Mouse (Mus musculus) ES-E14 (cell line): ENCODE results near the gene Zfp704. TPM values are rescaled to one million over a fixed set of nuclear protein-coding genes. Genes with fewer than 3 reads are reported as not detected.
A peak's percentile ranks its signal among the peaks of the same experiment; 100 is the strongest.

Source experiments
- DNase-seq: peaks from one replicate; pipeline ENCODE4 v3.0.0-alpha.2; 2013; ENCODE audit warnings: low read depth, low spot score
- H3K27ac ChIP-seq: 2 replicates; pipeline ENCODE4 v1.5.1; 2012; ENCODE audit warnings: low read depth, mild to moderate bottlenecking, low read length, moderate library complexity, mixed read lengths; ENCODE audit not compliant: poor library complexity, insufficient read depth, severe bottlenecking
- H3K36me3 ChIP-seq: 2 replicates; pipeline ENCODE4 v1.6.1; 2012; ENCODE audit warnings: mild to moderate bottlenecking, low read length, moderate library complexity, mixed read lengths; ENCODE audit not compliant: control insufficient read depth, poor library complexity, insufficient read depth, severe bottlenecking
- H3K4me1 ChIP-seq, 2 experiments: fragments of 150-350 bp in 1 of 2; sonication (generic) in 1 of 2; 2 replicates each; pipeline ENCODE4 v1.6.1; 2012; ENCODE audit warnings: low read length in 2 of 2, mild to moderate bottlenecking in 1 of 2, mixed read lengths in 1 of 2; ENCODE audit not compliant: control insufficient read depth in 2 of 2, insufficient read depth in 2 of 2, poor library complexity in 1 of 2
- H3K4me3 ChIP-seq, 2 experiments: fragments of 150-350 bp in 1 of 2; sonication (generic) in 1 of 2; 2 replicates each; pipeline ENCODE4 v1.5.1; 2012; ENCODE audit warnings: low read length in 2 of 2, low read depth in 1 of 2, mild to moderate bottlenecking in 1 of 2, mixed read lengths in 1 of 2; ENCODE audit not compliant: insufficient read depth in 1 of 2, poor library complexity in 1 of 2, severe bottlenecking in 1 of 2
- H3K9ac ChIP-seq: 2 replicates; pipeline ENCODE4 v1.6.1; 2012; ENCODE audit warnings: low read depth, mild to moderate bottlenecking, low read length, mixed read lengths; ENCODE audit not compliant: poor library complexity, insufficient read depth, severe bottlenecking
- H3K9me3 ChIP-seq: fragments of 150-350 bp; sonication (generic); 2 replicates; pipeline ENCODE4 v1.6.1; 2012; ENCODE audit warnings: low read depth, mild to moderate bottlenecking, low read length; ENCODE audit not compliant: control insufficient read depth, insufficient read depth
- CHD2 ChIP-seq: IDR thresholded peaks from 2 replicates; pipeline ENCODE4 v1.6.1; 2014; ENCODE audit warnings: mild to moderate bottlenecking, low read depth, low read length, inconsistent platforms
- HCFC1 ChIP-seq: IDR thresholded peaks from 2 replicates; pipeline ENCODE4 v1.6.1; 2012; ENCODE audit warnings: low read length, inconsistent platforms, borderline replicate concordance; ENCODE audit not compliant: insufficient read depth
- MAFK ChIP-seq: IDR thresholded peaks from 2 replicates; pipeline ENCODE4 v1.6.1; 2014; ENCODE audit warnings: mild to moderate bottlenecking, low read depth, low read length, inconsistent platforms; ENCODE audit not compliant: insufficient read depth
- ZC3H11A ChIP-seq: IDR thresholded peaks from 2 replicates; pipeline ENCODE4 v1.6.1; 2012; ENCODE audit warnings: low read depth, mild to moderate bottlenecking, inconsistent platforms, low read length, borderline replicate concordance
- ZNF384 ChIP-seq: IDR thresholded peaks from 2 replicates; pipeline ENCODE4 v1.6.1; 2012; ENCODE audit warnings: low read depth, low read length, inconsistent platforms
- in situ Hi-C, 2 experiments: fragments of 600-800 bp; cut with MboI; formaldehyde crosslinking; loops; one replicate each; pipeline ENCODE4 v1.15.1; 2025; ENCODE audit warnings: low sequenced_read_pairs in 2 of 2, inconsistent platforms in 1 of 2; ENCODE audit not compliant: unreplicated experiment in 2 of 2
- total RNA-seq: library from RNA; depleted of rRNA; stranded (reverse); fragments of 300-350 nt; gene quantifications from 2 replicates; pipeline ENCODE4 v1.2.3, GENCODE M21; 2012

Zfp704 gene
- total RNA-seq, 1 experiment = 11.4 TPM

DNA sequence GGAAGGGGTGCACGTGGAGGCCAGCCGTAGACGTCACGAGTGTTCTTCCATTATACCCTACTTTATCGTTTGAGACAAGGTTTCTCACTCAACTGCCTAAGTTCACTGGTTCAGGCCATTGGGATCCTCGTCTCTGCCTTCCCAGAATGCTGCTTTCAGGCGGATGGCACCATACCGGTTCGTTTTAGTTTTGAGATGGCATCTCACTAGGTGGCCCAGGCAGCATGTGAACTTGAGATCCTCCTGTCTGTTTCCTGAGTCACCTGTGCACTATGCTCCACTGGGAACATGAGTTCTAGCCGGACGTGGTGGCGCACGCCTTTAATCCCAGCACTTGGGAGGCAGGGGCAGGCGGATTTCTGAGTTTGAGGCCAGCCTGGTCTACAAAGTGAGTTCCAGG lies 68.3 kb downstream of the Zfp704 start:
- H3K36me3 ChIP-seq = peaks cover 6% of the 10 kb centered on the region; the same call in 1 of the 2 replicates
- H3K9ac ChIP-seq = no peak overlapping the region
- no peaks in the 10 kb centered on the region for H3K9me3 ChIP-seq
- DNase-seq = no peak
- in situ Hi-C loops = no loop called here
- no peak overlapping the region for H3K27ac ChIP-seq
- no peak overlapping the region for H3K4me3 ChIP-seq
- TF ChIP-seq CHD2 (no peak), MAFK (no peak), ZC3H11A (no peak), ZNF384 (no peak)
- H3K4me1 ChIP-seq = peaks cover 1 to 16% of the 10 kb centered on the region in 2 experiments; a peak in 3 of 4 replicates

DNA sequence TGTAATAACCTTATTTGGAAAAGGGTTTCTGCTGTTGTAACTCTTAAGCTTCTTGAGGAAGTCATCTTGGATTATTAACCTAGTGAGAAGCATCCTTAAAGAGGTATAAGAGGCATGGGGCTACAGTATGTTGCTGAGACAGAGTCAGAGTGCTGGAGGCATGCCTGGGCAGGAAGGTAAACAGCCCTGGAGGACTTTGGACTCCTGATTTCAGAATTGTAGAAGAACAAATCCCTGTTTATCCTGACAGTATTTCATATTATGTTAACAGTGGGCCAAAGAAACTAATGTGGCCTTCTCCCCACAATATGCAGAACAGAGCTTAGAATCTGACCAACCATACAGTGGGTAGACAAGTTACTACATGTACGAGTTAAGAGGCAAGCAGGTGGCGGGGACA lies 71.4 kb downstream of the Zfp704 start:
- no peak for TF ChIP-seq CHD2
- TF ChIP-seq MAFK = no peak
- no peak for TF ChIP-seq ZNF384
- no peak for TF ChIP-seq HCFC1
- no peak for TF ChIP-seq ZC3H11A
- Histone ChIP-seq H3K4me1 (peaks cover 1 to 8% of the 10 kb centered on the region in 2 experiments; a peak in 3 of 4 replicates), H3K4me3 (no peak overlapping the region), H3K36me3 (peaks cover 6% of the 10 kb centered on the region; the same call in 1 of the 2 replicates), H3K9ac (no peak overlapping the region), H3K27ac (no peak overlapping the region), H3K9me3 (no peaks in the 10 kb centered on the region)
- in situ Hi-C loops = no loop called here
- no peak for DNase-seq

DNA sequence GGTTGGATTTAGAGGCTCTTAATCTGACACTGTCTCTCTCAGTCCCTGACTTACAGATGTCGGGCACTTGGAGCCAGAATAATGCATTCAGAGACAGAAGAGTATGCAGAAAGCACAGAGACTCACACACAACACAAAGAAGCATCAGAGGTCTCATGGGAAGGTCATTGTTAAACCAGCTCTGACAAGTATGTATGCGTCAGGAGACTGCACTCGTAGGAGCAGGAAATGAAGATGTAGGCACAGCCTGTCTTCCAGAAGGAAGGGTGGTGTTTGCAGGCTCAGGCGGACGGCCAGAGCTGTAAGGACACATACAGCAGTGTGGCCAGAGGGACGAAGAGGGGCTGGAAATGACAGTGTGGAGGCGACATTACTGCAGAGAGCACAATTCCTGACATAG lies 72.0 kb downstream of the Zfp704 start:
- Histone ChIP-seq H3K9me3 (no peaks in the 10 kb centered on the region), H3K4me3 (0 out of 4 replicates have a peak overlapping the region, but pooled peaks of 1 of the 2 experiments have one; percentile 18), H3K9ac (no peak overlapping the region), H3K4me1 (peaks cover 1 to 8% of the 10 kb centered on the region in 2 experiments; a peak in 3 of 4 replicates), H3K36me3 (peaks cover 6% of the 10 kb centered on the region; the same call in 1 of the 2 replicates), H3K27ac (no peak overlapping the region)
- no peak for TF ChIP-seq HCFC1
- TF ChIP-seq ZNF384 = no peak
- TF ChIP-seq MAFK = no peak
- TF ChIP-seq ZC3H11A = no peak
- TF ChIP-seq CHD2 = no peak
- DNase-seq = no peak
- in situ Hi-C loops = no loop called here

DNA sequence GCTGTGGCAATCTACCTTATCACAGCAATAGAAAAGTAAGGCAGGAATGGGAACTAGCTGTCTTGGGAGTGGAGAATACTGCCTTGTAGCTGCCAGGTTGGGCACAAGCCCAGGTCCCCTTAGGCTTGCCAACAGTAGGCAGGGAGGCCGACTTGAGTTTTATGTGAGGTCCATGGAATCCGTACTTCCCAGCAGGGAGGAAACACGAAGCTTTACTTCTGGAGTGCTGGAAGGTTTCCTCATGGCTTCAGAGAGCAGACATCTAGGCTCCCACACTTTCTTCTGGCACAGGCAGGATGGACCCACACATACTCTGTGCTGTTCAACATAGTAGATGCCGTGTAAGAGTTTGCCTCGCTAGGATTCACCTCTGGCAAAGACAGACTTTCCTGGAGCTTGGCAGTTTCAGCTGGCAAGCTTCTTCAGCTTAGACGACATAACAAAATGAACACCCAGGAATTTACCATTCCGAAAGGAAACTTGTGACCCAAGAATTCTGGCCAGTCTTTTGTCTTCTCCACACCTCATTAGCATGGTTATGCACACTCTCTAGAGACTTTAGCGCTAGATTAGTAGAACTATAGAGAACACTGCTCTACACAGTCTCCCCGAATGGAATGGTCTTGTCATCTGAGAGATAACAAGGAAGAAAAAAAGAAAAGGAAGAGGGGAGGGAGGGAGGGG lies 79.6 kb downstream of the Zfp704 start:
- peaks cover 3% of the 10 kb centered on the region; the same call in 1 of the 2 replicates for H3K36me3 ChIP-seq
- DNase-seq = no peak
- H3K9me3 ChIP-seq = no peaks in the 10 kb centered on the region
- in situ Hi-C loops = no loop called here
- no peak overlapping the region for H3K4me3 ChIP-seq
- H3K9ac ChIP-seq = no peak overlapping the region
- H3K4me1 ChIP-seq = no peaks in the 10 kb centered on the region
- TF ChIP-seq ZNF384 = no peak
- TF ChIP-seq CHD2 = no peak
- no peak for TF ChIP-seq MAFK
- TF ChIP-seq HCFC1 = no peak
- TF ChIP-seq ZC3H11A = no peak
- no peak overlapping the region for H3K27ac ChIP-seq
